ENCODE assay signal across 13 mouse cellular contexts in the genomic region with DNA sequence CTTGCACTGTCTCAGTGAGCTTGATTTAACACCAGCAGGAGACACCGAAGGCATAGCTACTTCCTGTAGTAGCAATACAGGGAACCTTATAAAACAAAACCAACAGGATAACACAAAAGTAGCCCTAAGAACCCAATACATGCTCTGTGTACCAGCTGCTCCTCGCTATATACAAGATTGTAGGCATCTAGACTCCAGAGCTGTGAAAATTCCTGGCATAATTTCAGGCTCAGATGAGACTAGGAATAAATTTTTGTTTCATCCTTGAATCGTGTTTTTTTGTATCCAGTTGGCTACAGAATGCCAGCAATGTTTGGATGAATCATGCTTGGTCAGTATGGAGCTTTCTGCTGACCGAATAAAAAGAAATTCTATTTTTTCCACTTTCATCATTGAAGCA.
"Had no signal": no experiment of that assay in that cellular context is flagged by ENCODE, and none has a peak within 500 bp of the region (broad histone marks: within the 10 kb centered on the region; RNA-seq: fewer than 3 reads in every experiment).

No protein-coding gene starts in this region.

- DNase-seq: gastrocnemius, postnatal 14 days; gastrocnemius, postnatal 36 days; heart, adult 11 months; heart, adult 2 months; heart, postnatal 14 days; heart, postnatal 36 days; kidney, adult 18-20 months; kidney, adult 8-10 months; kidney, postnatal 10 days; kidney, postnatal 25 days; kidney, postnatal 4 days; layer of hippocampus, postnatal 36 days; left cerebral cortex, postnatal 4 days had no signal
